Mouse (Mus musculus): ENCODE measurements around the gene Inppl1. TPM values are rescaled to one million over a fixed set of nuclear protein-coding genes. Genes with fewer than 3 reads are reported as not detected.

The Inppl1 gene
- polyA plus RNA-seq (2015; fragmentation: Nextera tagmentation; extraction: Ambion mirVana), result 44.6 and 44.8 TPM in 2 replicates

- Histone ChIP-seq H3K9me3 (no peaks in the 10 kb centered on the region), H3K27me3 (no peaks in the 10 kb centered on the region), H3K4me2 (peak within 1 kb of the TSS; percentile 81), H3K36me3 (peaks cover 13% of the 10 kb centered on the region), H3K4me3 (peak within 1 kb of the TSS; percentile 90), H3K4me1 (peaks cover 35% of the 10 kb centered on the region), H3K27ac (peak within 1 kb of the TSS; percentile 96), H3K9ac (peak within 1 kb of the TSS; percentile 99)
- under 1% methylated on average over 64 of the region's 64 CpGs for WGBS
- peak; percentile 70 for ATAC-seq (ENCODE audit: insufficient number of reproducible peaks, insufficient read depth, low FRiP score, low TSS enrichment, low read depth)
Measured at GRCm38 (mm10) chr7:101837606-101838471, at the start of gene Inppl1. Gene Inppl1 (minus strand): TSS chr7:101838229.

- H3K36me3 ChIP-seq, result no peaks in the 10 kb centered on the region
- H3K4me3 ChIP-seq, result no peak overlapping the region
- no peak for ATAC-seq (ENCODE audit: insufficient number of reproducible peaks, insufficient read depth, low FRiP score, low TSS enrichment, low read depth)
- 78% methylated on average over 6 of the region's 6 CpGs for WGBS
- H3K9ac ChIP-seq, result no peak overlapping the region
- H3K27me3 ChIP-seq, result no peaks in the 10 kb centered on the region
- H3K9me3 ChIP-seq, result no peaks in the 10 kb centered on the region
- no peak overlapping the region for H3K27ac ChIP-seq
- no peak overlapping the region for H3K4me2 ChIP-seq
- H3K4me1 ChIP-seq, result no peaks in the 10 kb centered on the region
Measured at GRCm38 (mm10) chr7:101886274-101886673, 48.2 kb upstream of the Inppl1 start.

- no peak for ATAC-seq (ENCODE audit: insufficient number of reproducible peaks, insufficient read depth, low FRiP score, low TSS enrichment, low read depth)
- H3K9ac ChIP-seq, result no peak overlapping the region
- H3K4me2 ChIP-seq, result no peak overlapping the region
- 89% methylated on average over 4 of the region's 4 CpGs for whole genome bisulfite sequencing
- no peaks in the 10 kb centered on the region for H3K27me3 ChIP-seq
- H3K36me3 ChIP-seq, result no peaks in the 10 kb centered on the region
- H3K9me3 ChIP-seq, result no peaks in the 10 kb centered on the region
- H3K4me1 ChIP-seq, result no peaks in the 10 kb centered on the region
- H3K4me3 ChIP-seq, result no peak overlapping the region
- H3K27ac ChIP-seq, result no peak overlapping the region
Measured at GRCm38 (mm10) chr7:101884160-101884559, 46.1 kb upstream of the Inppl1 start.

GRCm38 (mm10) chr7:101882413-101883154 is 44.6 kb upstream of the Inppl1 start:
- no peaks in the 10 kb centered on the region for H3K9me3 ChIP-seq
- no peak for ATAC-seq (ENCODE audit: insufficient number of reproducible peaks, insufficient read depth, low FRiP score, low TSS enrichment, low read depth)
- no peaks in the 10 kb centered on the region for H3K36me3 ChIP-seq
- H3K4me2 ChIP-seq, result no peak overlapping the region
- no peak overlapping the region for H3K27ac ChIP-seq
- no peaks in the 10 kb centered on the region for H3K27me3 ChIP-seq
- 72% methylated on average over 9 of the region's 9 CpGs for WGBS
- no peak overlapping the region for H3K4me3 ChIP-seq
- H3K4me1 ChIP-seq, result no peaks in the 10 kb centered on the region
- no peak overlapping the region for H3K9ac ChIP-seq

GRCm38 (mm10) chr7:101880855-101881254 is 42.8 kb upstream of the Inppl1 start:
- 70% methylated on average over 4 of the region's 4 CpGs for WGBS

GRCm38 (mm10) chr7:101875978-101876377 is 37.9 kb upstream of the Inppl1 start:
- ATAC-seq (ENCODE audit: insufficient number of reproducible peaks, insufficient read depth, low FRiP score, low TSS enrichment, low read depth), result no peak
- Histone ChIP-seq H3K27ac (no peak overlapping the region), H3K4me3 (no peak overlapping the region), H3K36me3 (no peaks in the 10 kb centered on the region), H3K27me3 (no peaks in the 10 kb centered on the region), H3K9me3 (no peaks in the 10 kb centered on the region), H3K4me1 (no peaks in the 10 kb centered on the region), H3K9ac (no peak overlapping the region), H3K4me2 (no peak overlapping the region)
- WGBS, result 96% methylated on average over 1 of the region's 1 CpGs

More at GRCm38 (mm10) chr7:101880855-101881254, 42.8 kb upstream of the Inppl1 start:
- no peaks in the 10 kb centered on the region for H3K27me3 ChIP-seq
- H3K36me3 ChIP-seq, result no peaks in the 10 kb centered on the region
- no peaks in the 10 kb centered on the region for H3K9me3 ChIP-seq
- no peak overlapping the region for H3K4me3 ChIP-seq
- H3K9ac ChIP-seq, result no peak overlapping the region
- no peak for ATAC-seq (ENCODE audit: insufficient number of reproducible peaks, insufficient read depth, low FRiP score, low TSS enrichment, low read depth)
- no peak overlapping the region for H3K4me2 ChIP-seq
- H3K4me1 ChIP-seq, result no peaks in the 10 kb centered on the region
- no peak overlapping the region for H3K27ac ChIP-seq

GRCm38 (mm10) chr7:101871296-101871695 is 33.3 kb upstream of the Inppl1 start:
- no peak overlapping the region for H3K4me3 ChIP-seq
- no peaks in the 10 kb centered on the region for H3K4me1 ChIP-seq
- WGBS, result 88% methylated on average over 3 of the region's 3 CpGs
- no peak overlapping the region for H3K4me2 ChIP-seq
- H3K9ac ChIP-seq, result no peak overlapping the region
- H3K36me3 ChIP-seq, result no peaks in the 10 kb centered on the region
- H3K9me3 ChIP-seq, result no peaks in the 10 kb centered on the region
- no peak overlapping the region for H3K27ac ChIP-seq
- H3K27me3 ChIP-seq, result no peaks in the 10 kb centered on the region
- ATAC-seq (ENCODE audit: insufficient number of reproducible peaks, insufficient read depth, low FRiP score, low TSS enrichment, low read depth), result no peak

- Histone ChIP-seq H3K9ac (no peak within 1 kb of the TSS), H3K9me3 (no peaks in the 10 kb centered on the region), H3K4me2 (no peak within 1 kb of the TSS), H3K27me3 (no peaks in the 10 kb centered on the region), H3K4me3 (no peak within 1 kb of the TSS), H3K27ac (no peak within 1 kb of the TSS), H3K4me1 (no peaks in the 10 kb centered on the region), H3K36me3 (no peaks in the 10 kb centered on the region)
- 54% methylated on average over 2 of the region's 2 CpGs for WGBS
- ATAC-seq (ENCODE audit: insufficient number of reproducible peaks, insufficient read depth, low FRiP score, low TSS enrichment, low read depth), result no peak
Measured at GRCm38 (mm10) chr7:101870629-101871028, 32.6 kb upstream of the Inppl1 start, which contains the start of gene Folr1. Gene Folr1 (minus strand): TSS chr7:101870788.

- no peak overlapping the region for H3K27ac ChIP-seq
- H3K4me3 ChIP-seq, result no peak overlapping the region
- no peak for ATAC-seq (ENCODE audit: insufficient number of reproducible peaks, insufficient read depth, low FRiP score, low TSS enrichment, low read depth)
- H3K4me1 ChIP-seq, result no peaks in the 10 kb centered on the region
- WGBS, result 48% methylated on average over 7 of the region's 7 CpGs
- no peak overlapping the region for H3K9ac ChIP-seq
- no peak overlapping the region for H3K4me2 ChIP-seq
- no peaks in the 10 kb centered on the region for H3K27me3 ChIP-seq
- H3K9me3 ChIP-seq, result no peaks in the 10 kb centered on the region
- H3K36me3 ChIP-seq, result no peaks in the 10 kb centered on the region
Measured at GRCm38 (mm10) chr7:101869163-101869500, 31.1 kb upstream of the Inppl1 start.

GRCm38 (mm10) chr7:101868241-101869162 is 30.5 kb upstream of the Inppl1 start:
- Histone ChIP-seq H3K4me3 (no peak overlapping the region), H3K4me2 (no peak overlapping the region), H3K4me1 (no peaks in the 10 kb centered on the region), H3K27me3 (no peaks in the 10 kb centered on the region), H3K27ac (no peak overlapping the region), H3K9ac (no peak overlapping the region), H3K36me3 (no peaks in the 10 kb centered on the region), H3K9me3 (no peaks in the 10 kb centered on the region)
- ATAC-seq (ENCODE audit: insufficient number of reproducible peaks, insufficient read depth, low FRiP score, low TSS enrichment, low read depth), result no peak
- WGBS, result 63% methylated on average over 13 of the region's 13 CpGs

GRCm38 (mm10) chr7:101867482-101867881 is 29.5 kb upstream of the Inppl1 start:
- H3K27ac ChIP-seq, result no peak overlapping the region
- no peak overlapping the region for H3K9ac ChIP-seq
- WGBS, result 99% methylated on average over 4 of the region's 4 CpGs
- ATAC-seq (ENCODE audit: insufficient number of reproducible peaks, insufficient read depth, low FRiP score, low TSS enrichment, low read depth), result no peak
- H3K4me2 ChIP-seq, result no peak overlapping the region
- H3K4me3 ChIP-seq, result no peak overlapping the region
- no peaks in the 10 kb centered on the region for H3K27me3 ChIP-seq
- no peaks in the 10 kb centered on the region for H3K36me3 ChIP-seq
- H3K9me3 ChIP-seq, result no peaks in the 10 kb centered on the region
- H3K4me1 ChIP-seq, result no peaks in the 10 kb centered on the region
